Mouse (Mus musculus) spleen, adult 12 weeks (tissue): ENCODE measurements at regions not wholly inside any gene's neighbourhood (a gene's known extent, or its start where the extent isn't known, plus 50 kb on each side); places are given as distances from the start of the nearest gene placed in this dataset.

ENCODE experiments used
- DNase-seq: peaks from one replicate; pipeline ENCODE4 v3.0.0; 2022; ENCODE audit warnings: low spot score

GRCm38 (mm10) chr3:115655020-115655419 lies 59.9 kb downstream of the S1pr1 start:
- no peak for DNase-seq

GRCm38 (mm10) chr3:115652236-115652635 lies 62.6 kb downstream of the S1pr1 start:
- no peak for DNase-seq

GRCm38 (mm10) chr3:115649338-115650117 lies 65.3 kb downstream of the S1pr1 start:
- DNase-seq, result no peak

GRCm38 (mm10) chr3:115646993-115647392 lies 67.9 kb downstream of the S1pr1 start:
- DNase-seq, result no peak

- DNase-seq, result peak; percentile 12
Measured at GRCm38 (mm10) chr3:115644307-115644706, 70.6 kb downstream of the S1pr1 start.

GRCm38 (mm10) chr3:115642846-115643260 lies 72.0 kb downstream of the S1pr1 start:
- DNase-seq, result peak; percentile 61

- peak; percentile 3 for DNase-seq
Measured at GRCm38 (mm10) chr3:115642001-115642845, 72.6 kb downstream of the S1pr1 start.

GRCm38 (mm10) chr3:115641411-115641810 lies 73.5 kb downstream of the S1pr1 start:
- DNase-seq, result peak; percentile 6

GRCm38 (mm10) chr3:115635487-115635886 lies 79.4 kb downstream of the S1pr1 start:
- DNase-seq, result no peak

GRCm38 (mm10) chr3:115635081-115635480 lies 79.8 kb downstream of the S1pr1 start:
- DNase-seq, result no peak

GRCm38 (mm10) chr3:115632417-115632743 lies 82.5 kb downstream of the S1pr1 start:
- DNase-seq, result no peak

- DNase-seq, result no peak
Measured at GRCm38 (mm10) chr3:115631573-115632416, 83.1 kb downstream of the S1pr1 start.

GRCm38 (mm10) chr3:115622920-115623319 lies 92.0 kb downstream of the S1pr1 start:
- DNase-seq, result no peak

GRCm38 (mm10) chr3:115622300-115622699 lies 92.6 kb downstream of the S1pr1 start:
- no peak for DNase-seq

GRCm38 (mm10) chr3:115619970-115620369 lies 94.9 kb downstream of the S1pr1 start:
- DNase-seq, result no peak

GRCm38 (mm10) chr3:115615994-115616598 lies 98.8 kb downstream of the S1pr1 start:
- DNase-seq, result no peak

GRCm38 (mm10) chr3:115612859-115613258 lies 102.0 kb downstream of the S1pr1 start:
- no peak for DNase-seq

GRCm38 (mm10) chr3:115608087-115608486 lies 106.8 kb downstream of the S1pr1 start:
- no peak for DNase-seq

- no peak for DNase-seq
Measured at GRCm38 (mm10) chr3:115604734-115605279, 110.1 kb downstream of the S1pr1 start.

GRCm38 (mm10) chr3:115604267-115604666 lies 110.6 kb downstream of the S1pr1 start:
- DNase-seq, result no peak

- DNase-seq, result no peak
Measured at GRCm38 (mm10) chr3:115603803-115604202, 111.1 kb downstream of the S1pr1 start.

GRCm38 (mm10) chr3:115599281-115599680 lies 115.6 kb downstream of the S1pr1 start:
- no peak for DNase-seq
